Mouse (Mus musculus): ENCODE data around the gene Grin1. TPM values are rescaled to one million over a fixed set of nuclear protein-coding genes. Genes with fewer than 3 reads are reported as not detected.

Grin1 gene
- polyA plus RNA-seq (2014; fragmentation: Nextera tagmentation; extraction: Ambion mirVana), result 2.5 and 3.7 TPM in 2 replicates

- H3K4me1 ChIP-seq (ENCODE audit: control insufficient read depth, insufficient read depth, low read length), result no peaks in the 10 kb centered on the region
- DNase-seq (ENCODE audit: low spot score) (peak; percentile 72), ATAC-seq (ENCODE audit: insufficient read depth, low FRiP score, low TSS enrichment) (no peak)
- H3K27me3 ChIP-seq (ENCODE audit: control insufficient read depth, insufficient read depth, low read length), result peaks cover 27% of the 10 kb centered on the region
- H3K27ac ChIP-seq (ENCODE audit: low read depth, low read length), result no peak within 1 kb of the TSS
- H3K4me2 ChIP-seq (ENCODE audit: low read depth), result peak within 1 kb of the TSS; percentile 54
- H3K9ac ChIP-seq (ENCODE audit: low read length), result peak within 1 kb of the TSS; percentile 39; the same call in 1 of the 2 replicates
- no peaks in the 10 kb centered on the region for H3K36me3 ChIP-seq (ENCODE audit: control insufficient read depth, insufficient read depth, low read length)
- no peaks in the 10 kb centered on the region for H3K9me3 ChIP-seq (ENCODE audit: control insufficient read depth, low read length)
- peak within 1 kb of the TSS; percentile 39 for H3K4me3 ChIP-seq (ENCODE audit: low read depth, low read length)
- WGBS, result 11% methylated on average over 53 of the region's 58 CpGs
These were observed at the start of gene Grin1 for GRCm38 (mm10) chr2:25318971-25319773. Grin1 (minus strand) TSS chr2:25319187.

DNA sequence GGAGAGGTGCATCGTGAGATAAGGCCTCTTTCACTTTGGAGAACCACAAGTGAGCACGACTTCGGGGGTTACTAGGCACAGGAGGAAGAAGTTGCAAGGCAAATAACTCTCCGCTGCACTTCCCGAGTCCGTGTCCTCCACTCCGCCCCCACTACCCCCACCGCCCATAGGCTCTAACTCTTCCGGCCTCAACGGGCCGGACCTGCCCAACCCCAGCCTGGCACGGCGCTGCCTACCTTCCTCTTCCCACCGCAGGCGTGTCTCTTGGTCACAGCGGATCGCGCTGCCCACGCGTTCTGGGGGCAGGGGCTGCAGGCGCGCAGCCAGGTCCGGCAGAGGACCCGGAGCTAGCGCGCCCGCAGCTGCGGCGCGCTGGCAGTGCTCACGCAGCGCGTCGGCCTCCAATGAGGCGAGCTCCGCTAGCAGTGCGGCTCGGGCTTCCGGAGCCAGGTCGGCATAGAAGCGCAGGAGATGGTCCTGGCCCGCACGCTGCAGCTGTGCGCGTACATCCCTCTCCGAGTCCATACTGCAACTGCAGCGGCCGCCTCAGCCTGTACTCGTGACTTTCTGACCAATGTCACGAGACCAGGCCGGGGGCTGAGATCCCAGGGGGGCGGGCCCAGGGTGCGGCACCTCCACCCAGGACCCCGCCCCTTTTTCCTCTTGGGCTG lies 46.2 kb upstream of the Grin1 start, which contains the start of gene Uap1l1:
Gene Uap1l1 (minus strand): TSS at position 592 of the 671 bp plus-strand sequence.
- no peaks in the 10 kb centered on the region for H3K36me3 ChIP-seq (ENCODE audit: control insufficient read depth, insufficient read depth, low read length)
- H3K4me2 ChIP-seq (ENCODE audit: low read depth), result peak within 1 kb of the TSS; percentile 95
- peak within 1 kb of the TSS; percentile 48 for H3K4me3 ChIP-seq (ENCODE audit: low read depth, low read length)
- peak; percentile 61 for DNase-seq (ENCODE audit: low spot score)
- peaks cover 3% of the 10 kb centered on the region; the same call in 1 of the 2 replicates for H3K4me1 ChIP-seq (ENCODE audit: control insufficient read depth, insufficient read depth, low read length)
- H3K9me3 ChIP-seq (ENCODE audit: control insufficient read depth, low read length), result no peaks in the 10 kb centered on the region
- peak; percentile 61; the same call in 1 of the 2 replicates for ATAC-seq (ENCODE audit: insufficient read depth, low FRiP score, low TSS enrichment)
- peaks cover 23% of the 10 kb centered on the region for H3K27me3 ChIP-seq (ENCODE audit: control insufficient read depth, insufficient read depth, low read length)
- no peak within 1 kb of the TSS for H3K27ac ChIP-seq (ENCODE audit: low read depth, low read length)
- under 1% methylated on average over 54 of the region's 54 CpGs for WGBS
- peak within 1 kb of the TSS; percentile 56 for H3K9ac ChIP-seq (ENCODE audit: low read length)

- Histone ChIP-seq H3K4me3 (ENCODE audit: low read depth, low read length) (peak overlapping the region; percentile 48), H3K9ac (ENCODE audit: low read length) (no peak overlapping the region; the same call in 1 of the 2 replicates), H3K4me2 (ENCODE audit: low read depth) (peak overlapping the region; percentile 95), H3K4me1 (ENCODE audit: control insufficient read depth, insufficient read depth, low read length) (peaks cover 3% of the 10 kb centered on the region; the same call in 1 of the 2 replicates), H3K27ac (ENCODE audit: low read depth, low read length) (no peak overlapping the region), H3K27me3 (ENCODE audit: control insufficient read depth, insufficient read depth, low read length) (peaks cover 23% of the 10 kb centered on the region), H3K36me3 (ENCODE audit: control insufficient read depth, insufficient read depth, low read length) (no peaks in the 10 kb centered on the region), H3K9me3 (ENCODE audit: control insufficient read depth, low read length) (no peaks in the 10 kb centered on the region)
- WGBS, result 33% methylated on average over 9 of the region's 9 CpGs
- ATAC-seq (ENCODE audit: insufficient read depth, low FRiP score, low TSS enrichment) (peak; percentile 38; the same call in 1 of the 2 replicates), DNase-seq (ENCODE audit: low spot score) (no peak)
These were observed 45.7 kb upstream of the Grin1 start for GRCm38 (mm10) chr2:25364761-25365090.

- H3K27ac ChIP-seq (ENCODE audit: low read depth, low read length), result no peak overlapping the region
- H3K36me3 ChIP-seq (ENCODE audit: control insufficient read depth, insufficient read depth, low read length), result no peaks in the 10 kb centered on the region
- no peaks in the 10 kb centered on the region for H3K9me3 ChIP-seq (ENCODE audit: control insufficient read depth, low read length)
- ATAC-seq (ENCODE audit: insufficient read depth, low FRiP score, low TSS enrichment), result no peak
- no peak for DNase-seq (ENCODE audit: low spot score)
- peaks cover 3% of the 10 kb centered on the region; the same call in 1 of the 2 replicates for H3K4me1 ChIP-seq (ENCODE audit: control insufficient read depth, insufficient read depth, low read length)
- no peak overlapping the region for H3K4me2 ChIP-seq (ENCODE audit: low read depth)
- H3K4me3 ChIP-seq (ENCODE audit: low read depth, low read length), result no peak overlapping the region
- 87% methylated on average over 4 of the region's 4 CpGs for WGBS
- no peak overlapping the region for H3K9ac ChIP-seq (ENCODE audit: low read length)
- peaks cover 23% of the 10 kb centered on the region for H3K27me3 ChIP-seq (ENCODE audit: control insufficient read depth, insufficient read depth, low read length)
These were observed 45.3 kb upstream of the Grin1 start for GRCm38 (mm10) chr2:25364313-25364712.

DNA sequence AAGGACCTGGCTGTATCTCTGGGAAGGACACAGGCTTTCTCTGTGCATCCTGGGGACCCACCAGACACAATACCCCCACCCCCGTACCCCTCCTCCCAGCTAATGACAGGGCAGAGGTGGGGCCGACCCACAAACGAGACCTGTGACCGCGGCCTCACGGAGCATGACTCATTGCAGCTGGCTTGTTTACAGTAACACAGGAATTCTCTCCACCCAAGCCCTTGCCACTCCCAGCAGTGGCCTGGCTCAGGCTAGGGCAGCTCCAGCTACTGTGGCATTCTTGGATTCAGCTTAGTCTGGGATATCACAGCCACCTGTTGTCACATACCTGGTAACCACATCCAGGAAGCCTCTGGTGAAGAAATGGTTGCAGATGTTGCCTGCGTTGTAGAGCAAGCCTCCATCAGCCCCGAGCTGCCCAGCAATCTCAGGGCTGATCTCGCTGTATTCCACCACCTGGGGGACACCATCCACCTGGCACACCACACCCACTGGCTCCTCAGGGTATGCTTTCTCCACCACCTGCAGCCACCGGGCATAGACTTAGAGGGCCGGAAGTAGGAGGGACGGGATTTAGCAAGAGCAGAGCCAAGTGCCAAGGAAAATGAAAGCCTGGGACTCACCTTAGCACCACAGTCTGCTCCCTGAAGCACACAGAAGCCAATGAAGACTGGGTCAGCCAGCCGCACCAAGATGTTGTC lies 44.6 kb upstream of the Grin1 start:
- 68% methylated on average over 13 of the region's 13 CpGs for whole genome bisulfite sequencing
- no peak overlapping the region for H3K9ac ChIP-seq (ENCODE audit: low read length)
- no peak overlapping the region for H3K27ac ChIP-seq (ENCODE audit: low read depth, low read length)
- no peak for DNase-seq (ENCODE audit: low spot score)
- no peak for ATAC-seq (ENCODE audit: insufficient read depth, low FRiP score, low TSS enrichment)
- no peaks in the 10 kb centered on the region for H3K36me3 ChIP-seq (ENCODE audit: control insufficient read depth, insufficient read depth, low read length)
- no peak overlapping the region for H3K4me3 ChIP-seq (ENCODE audit: low read depth, low read length)
- no peak overlapping the region for H3K4me2 ChIP-seq (ENCODE audit: low read depth)
- peaks cover 3% of the 10 kb centered on the region; the same call in 1 of the 2 replicates for H3K4me1 ChIP-seq (ENCODE audit: control insufficient read depth, insufficient read depth, low read length)
- H3K9me3 ChIP-seq (ENCODE audit: control insufficient read depth, low read length), result no peaks in the 10 kb centered on the region
- peaks cover 23% of the 10 kb centered on the region for H3K27me3 ChIP-seq (ENCODE audit: control insufficient read depth, insufficient read depth, low read length)

DNA sequence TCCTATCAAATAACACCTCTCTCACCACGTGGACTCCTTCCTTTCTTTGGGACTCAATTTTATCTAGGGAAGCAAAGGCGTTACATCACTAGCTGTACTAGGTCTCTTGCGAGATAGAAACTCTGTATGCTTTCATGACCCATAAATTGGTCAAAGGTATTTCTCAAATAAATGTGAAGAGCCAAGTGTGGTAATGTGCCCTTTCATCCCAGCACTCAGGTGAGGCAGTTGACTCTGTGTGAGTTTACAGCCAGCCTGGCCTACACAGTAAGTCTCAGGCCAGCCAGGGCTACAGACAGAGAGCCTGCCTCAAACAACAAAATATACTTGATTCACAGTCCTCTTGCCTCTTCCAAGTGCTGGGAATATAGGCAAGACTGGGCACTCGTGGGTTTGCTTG lies 40.9 kb upstream of the Grin1 start:
- Histone ChIP-seq H3K4me2 (ENCODE audit: low read depth) (no peak overlapping the region), H3K27me3 (ENCODE audit: control insufficient read depth, insufficient read depth, low read length) (peaks cover 14% of the 10 kb centered on the region), H3K9ac (ENCODE audit: low read length) (no peak overlapping the region), H3K27ac (ENCODE audit: low read depth, low read length) (no peak overlapping the region), H3K4me3 (ENCODE audit: low read depth, low read length) (no peak overlapping the region), H3K36me3 (ENCODE audit: control insufficient read depth, insufficient read depth, low read length) (no peaks in the 10 kb centered on the region), H3K9me3 (ENCODE audit: control insufficient read depth, low read length) (no peaks in the 10 kb centered on the region), H3K4me1 (ENCODE audit: control insufficient read depth, insufficient read depth, low read length) (peaks cover 9% of the 10 kb centered on the region)
- WGBS, result 84% methylated on average over 4 of the region's 4 CpGs
- DNase-seq (ENCODE audit: low spot score), result no peak
- ATAC-seq (ENCODE audit: insufficient read depth, low FRiP score, low TSS enrichment), result no peak

DNA sequence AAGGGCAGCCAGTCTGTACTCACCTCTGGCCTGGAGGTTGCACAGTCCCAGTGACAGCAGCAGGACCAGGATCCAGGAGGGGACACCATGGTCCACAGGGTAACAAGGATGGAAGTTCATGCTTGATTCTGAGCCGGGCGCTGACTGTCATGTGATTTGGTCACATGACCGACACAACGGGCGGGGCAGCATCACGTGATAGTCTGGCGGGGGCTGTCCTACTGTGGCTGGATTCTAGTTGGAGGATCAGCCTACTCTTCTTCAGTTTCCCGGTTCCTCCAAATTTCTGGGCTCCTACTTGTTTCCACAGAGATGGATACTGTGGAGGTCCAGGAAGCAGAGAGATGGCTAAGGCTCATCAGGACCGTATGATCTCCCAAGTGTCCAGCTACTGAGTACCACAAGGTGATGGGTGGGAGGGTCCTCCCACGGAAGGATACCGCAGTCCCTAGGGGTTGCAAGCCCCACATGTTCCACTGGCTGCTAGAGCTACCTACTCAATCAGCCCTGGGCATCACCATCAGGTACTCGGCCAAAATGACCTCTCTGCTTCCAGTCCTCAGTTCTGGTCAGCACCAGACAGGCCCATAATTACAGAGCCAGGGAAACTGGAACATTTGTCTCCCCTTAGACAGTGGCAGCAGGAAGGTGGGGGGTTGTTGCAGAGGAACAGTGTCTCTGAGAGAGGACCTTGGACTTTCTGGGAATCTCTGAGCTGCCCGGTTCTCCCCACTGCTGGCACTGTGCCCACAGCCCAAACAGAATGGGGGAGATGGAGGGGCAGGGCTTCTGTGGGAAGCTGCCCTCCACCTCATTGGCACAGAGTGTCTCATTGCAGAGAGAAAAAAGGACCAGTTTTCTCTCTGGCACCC lies 37.5 kb upstream of the Grin1 start, which contains the start of gene Dpp7:
Gene Dpp7 (minus strand): TSS at position 152 of the 872 bp plus-strand sequence.
- DNase-seq (ENCODE audit: low spot score) (peak; percentile 86), ATAC-seq (ENCODE audit: insufficient read depth, low FRiP score, low TSS enrichment) (peak; percentile 85)
- peak within 1 kb of the TSS; percentile 58 for H3K9ac ChIP-seq (ENCODE audit: low read length)
- 6% methylated on average over 13 of the region's 13 CpGs for WGBS
- H3K27ac ChIP-seq (ENCODE audit: low read depth, low read length), result no peak within 1 kb of the TSS
- peaks cover 9% of the 10 kb centered on the region for H3K4me1 ChIP-seq (ENCODE audit: control insufficient read depth, insufficient read depth, low read length)
- H3K27me3 ChIP-seq (ENCODE audit: control insufficient read depth, insufficient read depth, low read length), result no peaks in the 10 kb centered on the region
- H3K9me3 ChIP-seq (ENCODE audit: control insufficient read depth, low read length), result no peaks in the 10 kb centered on the region
- peaks cover 3% of the 10 kb centered on the region for H3K36me3 ChIP-seq (ENCODE audit: control insufficient read depth, insufficient read depth, low read length)
- peak within 1 kb of the TSS; percentile 91 for H3K4me2 ChIP-seq (ENCODE audit: low read depth)
- peak within 1 kb of the TSS; percentile 53 for H3K4me3 ChIP-seq (ENCODE audit: low read depth, low read length)
